Mouse (Mus musculus): ENCODE measurements around the gene Spag9.
"Not testable (repeated sequence)": the region's sequence is repeated elsewhere in the genome, so short reads cannot be mapped to it uniquely, and the experiment has no call there.

DNA sequence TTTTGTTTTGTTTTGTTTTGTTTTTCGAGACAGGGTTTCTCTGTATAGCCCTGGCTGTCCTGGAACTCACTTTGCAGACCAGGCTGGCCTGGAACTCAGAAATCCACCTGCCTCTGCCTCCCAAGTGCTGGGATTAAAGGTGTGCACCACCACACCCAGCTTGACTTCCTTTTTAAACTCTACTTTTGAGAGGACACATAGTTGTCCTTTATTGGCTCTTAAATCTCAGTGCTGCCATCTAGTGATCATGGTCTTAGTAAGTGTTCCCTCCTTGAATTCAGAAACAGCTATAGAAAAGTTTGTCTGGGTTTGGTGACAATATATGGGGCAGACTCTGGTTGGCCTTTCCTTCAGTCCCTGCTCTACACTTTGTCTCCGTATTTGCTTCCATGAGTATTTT lies 91.1 kb downstream of the Spag9 start:
- not testable (repeated sequence) for TF ChIP-seq EP300 (IDR thresholded peaks at IDR 0.05; ENCODE audit: insufficient read depth, low read depth, low read length); CTCF (IDR thresholded peaks at IDR 0.05; ENCODE audit: low read depth, low read length); POLR2A (IDR thresholded peaks at IDR 0.05; ENCODE audit: insufficient read depth, low read length)

Measured in ES-Bruce4 (cell line).